Mouse (Mus musculus) regulatory T cell (primary cell): ENCODE results near the gene Map3k10.
"Not testable (repeated sequence)": the region's sequence is repeated elsewhere in the genome, so short reads cannot be mapped to it uniquely, and the experiment has no call there.

Experiments used
- in situ Hi-C: fragments of 300-600 bp; cut with MboI, MseI; formaldehyde crosslinking; loops from one replicate; pipeline ENCODE4 v1.15.1; 2025; ENCODE audit warnings: high pct_unique_total_duplicates

The Map3k10 gene

GRCm38 (mm10) chr7:27654607-27655276 is 19.7 kb downstream of the Map3k10 start:
- in situ Hi-C loops = no loop called here

DNA sequence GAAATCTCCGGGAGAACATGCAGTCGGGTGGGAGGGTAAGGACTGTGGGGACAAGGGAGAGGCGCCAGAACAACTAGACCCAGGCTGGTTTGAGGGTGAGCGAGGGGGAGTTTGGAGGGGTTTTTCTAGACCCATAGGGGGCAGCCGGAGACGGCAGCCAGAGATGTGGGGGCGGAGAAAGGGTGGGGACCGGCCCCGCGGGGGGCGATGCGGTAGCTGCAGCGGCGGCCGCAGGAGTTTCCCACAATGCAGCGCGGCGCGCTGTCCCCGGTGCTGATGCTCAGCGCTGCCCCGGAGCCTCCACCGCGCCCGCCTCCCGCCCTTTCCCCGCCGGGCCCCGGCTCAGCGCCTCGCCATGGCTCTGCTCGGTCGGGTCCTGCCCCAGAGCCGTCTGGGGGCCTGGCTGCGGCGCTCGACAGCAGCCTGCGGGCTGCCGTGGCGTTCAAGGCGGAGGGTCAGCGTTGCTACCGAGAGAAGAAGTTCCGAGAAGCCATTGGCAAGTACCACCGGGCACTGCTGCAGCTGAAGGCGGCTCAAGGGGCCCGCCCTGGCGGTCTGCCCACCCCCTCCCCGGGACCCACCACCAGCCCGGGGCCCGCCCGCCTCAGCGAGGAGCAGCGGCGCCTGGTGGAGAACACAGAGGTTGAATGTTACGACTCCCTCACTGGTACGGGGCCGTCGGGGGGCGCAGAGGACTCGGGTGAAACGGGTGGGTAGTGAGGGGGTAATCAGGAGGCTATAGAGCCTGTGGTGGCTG is 20.5 kb downstream of the Map3k10 start, which contains the start of gene Ttc9b:
Ttc9b (plus strand) TSS at position 235 of the 757 bp plus-strand sequence.
- in situ Hi-C loops = no loop called here

- in situ Hi-C loops = no loop called here
Measured at GRCm38 (mm10) chr7:27650949-27651348, 23.4 kb downstream of the Map3k10 start.

DNA sequence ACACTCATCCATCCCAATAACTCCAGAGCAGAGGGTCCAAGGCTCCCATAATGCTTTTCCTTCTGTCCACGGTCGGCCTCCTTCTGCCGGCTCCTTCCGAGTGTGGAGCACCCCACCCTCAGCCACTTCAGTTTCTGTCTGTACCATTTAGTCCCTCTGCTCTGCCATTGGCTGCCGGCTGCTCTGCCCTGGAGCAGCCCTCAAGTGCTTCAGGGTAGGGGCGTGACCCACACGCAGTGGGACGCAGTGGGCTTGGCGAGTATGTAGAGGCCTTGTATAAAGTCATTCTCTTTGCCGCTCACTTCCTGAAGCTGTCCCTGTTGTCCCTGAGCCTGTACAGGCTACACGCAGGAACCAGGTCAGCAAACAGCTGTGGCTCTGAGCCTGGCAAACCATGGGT is 24.7 kb downstream of the Map3k10 start:
- in situ Hi-C loops = no loop called here

DNA sequence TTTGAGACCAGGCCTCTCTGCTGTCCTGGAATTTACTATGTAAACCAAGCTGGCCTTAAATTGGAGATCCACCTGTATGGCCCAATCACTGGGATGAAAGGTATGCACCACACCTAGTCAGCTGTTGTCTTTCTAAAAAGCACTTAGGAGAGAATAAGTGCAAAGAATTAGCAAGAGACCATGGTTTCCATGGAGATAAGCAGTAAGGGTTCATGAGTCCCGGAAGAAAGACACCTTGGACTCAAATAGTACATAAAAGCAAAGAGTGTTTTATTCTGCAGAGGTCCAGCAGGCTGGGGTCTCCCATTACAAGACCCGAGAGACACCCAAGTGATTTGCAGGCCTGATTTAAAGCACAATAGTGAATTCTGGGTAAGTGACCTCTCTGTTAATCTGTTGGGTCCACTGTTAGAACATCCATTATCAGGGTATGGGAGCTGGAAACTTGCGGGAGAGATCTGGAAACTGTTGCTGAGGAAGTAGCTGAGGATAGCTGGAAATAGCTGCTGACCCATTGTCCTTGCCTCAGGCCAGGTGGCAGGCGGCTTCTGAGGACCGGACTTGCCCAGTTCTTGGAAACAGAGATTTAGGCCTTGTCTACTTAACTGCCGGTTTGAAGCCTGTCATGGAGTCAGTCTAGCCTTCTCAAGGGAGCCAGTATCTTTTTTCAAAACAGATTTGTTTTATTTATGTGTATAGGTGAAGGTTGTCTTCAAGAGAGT is 27.0 kb downstream of the Map3k10 start:
- in situ Hi-C loops = no loop called here

GRCm38 (mm10) chr7:27646516-27646915 is 27.9 kb downstream of the Map3k10 start:
- in situ Hi-C loops = no loop called here

DNA sequence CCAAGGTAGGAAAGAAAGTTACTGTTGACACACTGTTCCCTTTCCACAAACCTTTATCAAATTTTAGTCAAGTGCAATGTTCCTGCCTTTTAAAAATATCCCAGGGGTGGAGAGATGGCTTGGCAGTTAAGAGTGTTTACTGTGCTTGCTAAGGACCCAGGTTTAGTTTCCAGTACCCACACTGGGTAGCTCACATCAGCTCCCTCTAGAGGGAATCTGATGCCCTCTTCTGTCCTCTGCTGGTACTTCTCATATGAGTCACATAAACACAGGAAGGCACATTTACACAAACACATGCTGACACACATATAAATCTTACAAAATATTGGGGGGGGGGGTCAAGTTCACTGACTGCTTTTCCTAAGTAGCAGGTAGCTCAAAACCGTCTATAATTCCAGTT is 29.9 kb downstream of the Map3k10 start:
- in situ Hi-C loops = no loop called here

- in situ Hi-C loops = not testable (repeated sequence)
Measured at GRCm38 (mm10) chr7:27635094-27635493, 39.3 kb downstream of the Map3k10 start.

GRCm38 (mm10) chr7:27634691-27635090 is 39.7 kb downstream of the Map3k10 start:
- in situ Hi-C loops = no loop called here

DNA sequence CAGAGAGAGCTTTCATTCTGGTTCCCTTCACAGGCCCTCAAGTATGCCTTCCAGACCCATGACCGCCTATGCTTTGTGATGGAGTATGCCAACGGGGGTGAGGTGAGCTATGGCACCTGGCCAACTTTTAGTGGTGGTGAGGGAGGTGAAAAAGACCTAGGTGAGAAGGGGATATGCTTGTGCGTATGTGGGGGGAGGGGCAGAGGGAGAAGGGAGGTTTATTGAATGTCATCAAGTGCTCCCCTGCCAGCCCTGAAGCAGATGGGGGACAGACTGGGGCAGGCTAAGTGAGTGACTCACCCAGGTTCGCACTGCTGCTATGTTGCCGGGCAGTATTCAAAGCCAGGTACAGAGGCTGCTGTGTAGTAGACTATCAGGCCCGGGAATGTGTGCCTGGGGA is 41.2 kb downstream of the Map3k10 start:
- in situ Hi-C loops = no loop called here

GRCm38 (mm10) chr7:27631439-27631838 is 43.0 kb downstream of the Map3k10 start:
- in situ Hi-C loops = no loop called here

DNA sequence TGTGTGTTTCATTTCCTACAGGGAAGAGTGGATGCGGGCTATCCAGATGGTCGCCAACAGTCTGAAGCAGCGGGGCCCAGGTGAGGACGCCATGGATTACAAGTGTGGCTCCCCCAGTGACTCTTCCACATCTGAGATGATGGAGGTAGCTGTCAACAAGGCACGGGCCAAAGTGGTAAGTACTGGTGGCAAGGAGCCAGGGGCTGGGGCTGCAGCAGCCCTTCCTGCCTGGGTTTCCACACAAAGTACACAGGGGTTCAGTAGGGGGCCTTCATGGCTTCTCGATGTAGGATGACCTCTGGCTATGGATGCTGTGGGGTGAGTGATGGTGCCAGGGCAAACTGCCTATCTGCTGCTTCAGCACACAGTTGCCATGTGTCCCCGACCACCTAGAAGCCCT is 45.6 kb downstream of the Map3k10 start:
- in situ Hi-C loops = not testable (repeated sequence)

GRCm38 (mm10) chr7:27628190-27628589 is 46.2 kb downstream of the Map3k10 start:
- in situ Hi-C loops = no loop called here

DNA sequence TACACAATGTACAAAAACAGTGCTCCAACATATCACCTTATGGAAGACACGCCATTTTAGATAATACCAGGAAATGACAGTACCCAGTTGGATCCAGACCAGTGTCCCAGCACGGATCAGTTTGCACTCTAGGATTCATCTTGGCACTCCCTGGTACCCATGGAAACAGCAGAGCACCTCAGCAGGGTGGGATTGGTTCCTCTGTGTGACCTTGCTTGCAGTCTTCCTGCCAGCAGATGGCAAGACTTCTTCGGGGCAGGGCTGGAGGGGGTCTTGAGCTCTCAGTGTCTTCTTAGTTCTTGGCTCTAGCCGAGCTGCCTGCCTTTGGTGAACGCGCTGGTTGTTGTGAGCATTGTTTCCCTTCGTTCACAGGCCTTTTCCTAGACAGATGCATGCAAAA is 46.7 kb downstream of the Map3k10 start:
- in situ Hi-C loops = no loop called here

DNA sequence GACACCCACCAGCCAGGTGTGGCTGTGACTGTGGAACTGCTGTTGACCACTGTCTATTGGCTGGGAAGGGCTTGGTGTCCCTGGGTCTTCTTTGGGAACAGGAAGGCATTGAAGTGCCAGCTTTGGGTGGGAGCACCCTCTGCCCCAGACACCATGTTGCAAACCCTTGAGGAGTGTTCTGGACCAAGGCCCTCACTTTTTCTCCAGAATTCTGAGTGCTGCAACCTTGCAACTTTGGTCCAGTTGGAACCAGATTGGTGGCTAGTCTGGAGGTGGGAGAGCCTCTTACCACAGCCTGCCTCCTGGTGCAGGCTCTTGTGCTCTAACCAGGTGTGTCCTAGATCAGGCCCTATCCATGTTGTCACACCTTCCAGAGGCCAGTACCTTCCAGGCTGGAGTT is 49.4 kb downstream of the Map3k10 start:
- in situ Hi-C loops = no loop called here

GRCm38 (mm10) chr7:27622234-27622633 is 52.2 kb downstream of the Map3k10 start:
- in situ Hi-C loops = no loop called here

- in situ Hi-C loops = no loop called here
Measured at GRCm38 (mm10) chr7:27621028-27621427, 53.4 kb downstream of the Map3k10 start.

DNA sequence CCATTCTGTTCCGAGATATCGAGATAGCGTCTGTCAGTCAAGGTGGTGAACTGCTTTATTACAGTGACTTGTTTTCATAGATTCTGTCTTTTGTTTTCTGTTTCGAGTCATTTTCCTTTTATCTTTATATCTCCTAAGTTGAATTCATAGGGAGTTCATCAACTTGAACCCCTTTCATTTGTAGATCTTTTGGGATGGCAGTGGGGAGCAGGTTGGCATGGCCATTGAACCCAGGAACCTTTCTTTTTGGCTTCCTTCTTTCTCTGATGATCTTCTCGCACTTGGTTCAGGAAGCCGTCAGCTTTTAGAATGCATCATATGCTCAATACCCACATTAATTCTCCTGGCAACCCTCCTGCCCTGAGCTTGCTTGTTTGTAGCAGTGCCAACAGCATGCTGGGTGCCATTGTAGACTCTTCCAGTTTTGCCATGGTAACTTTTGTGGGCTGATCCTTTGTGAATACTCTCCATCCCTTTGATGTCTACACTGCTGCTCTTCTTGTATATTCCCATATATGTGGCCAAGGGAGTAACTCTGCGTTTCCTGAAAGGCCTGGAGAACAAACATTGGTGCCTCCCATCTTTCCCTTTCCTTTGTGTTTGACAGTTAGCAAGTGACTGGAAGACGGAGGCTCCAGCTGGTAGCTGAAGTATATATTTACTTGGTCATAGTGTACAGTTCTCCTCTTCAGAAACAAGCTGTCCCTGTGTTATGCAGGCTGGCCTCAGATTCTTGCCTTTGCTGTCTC is 60.5 kb downstream of the Map3k10 start:
- in situ Hi-C loops = no loop called here

DNA sequence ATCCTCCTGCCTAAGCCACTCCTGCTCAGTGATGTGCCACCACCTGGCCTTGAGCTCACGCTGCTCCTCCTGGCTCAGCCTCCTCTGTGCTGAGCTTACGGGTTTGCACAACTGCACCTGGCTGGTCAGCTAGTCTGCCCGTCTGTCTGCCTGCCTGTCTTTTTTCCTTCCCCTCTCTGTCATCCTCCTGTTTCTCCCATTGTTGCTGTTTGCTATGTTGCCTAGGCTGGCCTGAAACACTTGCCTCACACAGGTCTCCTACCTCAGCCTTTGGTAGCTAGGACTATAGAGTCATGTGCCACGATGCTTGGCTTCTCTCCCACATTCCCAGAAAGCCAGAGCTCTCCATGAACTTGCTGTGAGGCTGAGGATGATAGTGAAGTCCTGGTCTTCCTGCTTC is 61.5 kb downstream of the Map3k10 start:
- in situ Hi-C loops = no loop called here

GRCm38 (mm10) chr7:27610871-27611270 is 63.5 kb downstream of the Map3k10 start:
- in situ Hi-C loops = no loop called here

- in situ Hi-C loops = no loop called here
Measured at GRCm38 (mm10) chr7:27610370-27610769, 64.0 kb downstream of the Map3k10 start.

GRCm38 (mm10) chr7:27609688-27610087 is 64.7 kb downstream of the Map3k10 start:
- in situ Hi-C loops = no loop called here
